Mouse (Mus musculus) heart, adult 2 months (tissue): ENCODE results near the gene Cebpzos.

ENCODE experiments used
- CTCF ChIP-seq: fragments of 200-600 bp; IDR thresholded peaks from 2 replicates; pipeline ENCODE4 v1.8.1; 2022; ENCODE audit warnings: antibody characterized with exemption, mild to moderate bottlenecking, moderate library complexity
- EP300 ChIP-seq: fragments of 200-500 bp; IDR thresholded peaks from 2 replicates; pipeline ENCODE4 v1.6.1; 2011; ENCODE audit warnings: low read depth, low read length, control low read depth; ENCODE audit not compliant: insufficient read depth
- POLR2A ChIP-seq: fragments of 200-500 bp; IDR thresholded peaks from 2 replicates; pipeline ENCODE4 v1.6.1; 2011; ENCODE audit warnings: mild to moderate bottlenecking, low read depth, low read length, control low read depth; ENCODE audit not compliant: insufficient read depth

DNA sequence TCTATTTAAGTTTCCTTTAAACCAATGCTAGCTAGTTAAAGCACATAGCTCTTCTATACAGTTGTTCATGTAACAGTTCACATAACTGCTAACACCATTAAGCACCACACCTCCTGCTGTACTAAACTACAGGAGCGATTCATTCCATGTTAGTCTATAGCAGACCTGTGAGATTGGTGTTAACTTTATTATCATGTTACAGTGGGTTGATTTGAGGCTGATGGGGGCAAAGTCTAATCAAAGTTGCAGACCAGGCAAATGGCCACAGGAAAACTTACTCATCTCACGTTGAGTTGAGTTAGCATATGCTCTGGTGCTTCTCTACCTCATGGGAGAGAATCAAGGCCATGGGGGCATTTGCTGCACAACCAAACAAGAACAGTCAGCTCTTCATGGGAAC is 6.9 kb upstream of the Cebpzos start:
- no peak for TF ChIP-seq EP300
- no peak for TF ChIP-seq CTCF
- no peak for TF ChIP-seq POLR2A
